ENCODE assay signal across 9 mouse cellular contexts in genomic region chr15:82960786-82961561, GRCm38 (mm10). TPM values are rescaled to one million over a fixed set of nuclear protein-coding genes. Genes with fewer than 3 reads are reported as not detected.
DNase-seq lines count a peak whose midpoint lies in the region; ATAC-seq lines count a peak whose summit lies in the region.
"Had no signal": no experiment of that assay in that cellular context is flagged by ENCODE, and none has a peak within 500 bp of the region (broad histone marks: within the 10 kb centered on the region; RNA-seq: fewer than 3 reads in every experiment).

No protein-coding gene starts in this region.

- H3K4me1 ChIP-seq in kidney, embryonic 16.5 days (ENCODE audit: insufficient read depth, low read length), result peaks cover 71% of the 10 kb centered on the region
- H3K4me1 ChIP-seq in hindbrain, embryonic 14.5 days (replicated peaks; ENCODE audit: control insufficient read depth, insufficient read depth, low read length), result peaks cover 72% of the 10 kb centered on the region
- peaks cover 45% of the 10 kb centered on the region for H3K4me1 ChIP-seq in neural tube, embryonic 11.5 days (ENCODE audit: control insufficient read depth, insufficient read depth, low read length)

- H3K9ac ChIP-seq in kidney, embryonic 16.5 days (replicated peaks; ENCODE audit: low read length), result peak overlapping the region; percentile 45
- peak overlapping the region; percentile 65 for H3K9ac ChIP-seq in hindbrain, embryonic 14.5 days
- peak overlapping the region; percentile 24 for H3K9ac ChIP-seq in neural tube, embryonic 11.5 days (ENCODE audit: low read length)

- under 1% methylated on average over 26 of the region's 26 CpGs for WGBS in kidney, embryonic 16.5 days
- 2% methylated on average over 24 of the region's 26 CpGs for WGBS in hindbrain, embryonic 14.5 days
- under 1% methylated on average over 26 of the region's 26 CpGs for WGBS in neural tube, embryonic 11.5 days

- H3K36me3 ChIP-seq in kidney, embryonic 16.5 days (ENCODE audit: insufficient read depth, low read length), result no peaks in the 10 kb centered on the region
- no peaks in the 10 kb centered on the region for H3K36me3 ChIP-seq in hindbrain, embryonic 14.5 days (replicated peaks; ENCODE audit: control insufficient read depth, insufficient read depth)
- no peaks in the 10 kb centered on the region for H3K36me3 ChIP-seq in neural tube, embryonic 11.5 days (ENCODE audit: control insufficient read depth, insufficient read depth, low read length)

- H3K9me3 ChIP-seq in kidney, embryonic 16.5 days (ENCODE audit: low read length), result no peaks in the 10 kb centered on the region
- no peaks in the 10 kb centered on the region for H3K9me3 ChIP-seq in hindbrain, embryonic 14.5 days (ENCODE audit: control insufficient read depth, low read length)
- no peaks in the 10 kb centered on the region for H3K9me3 ChIP-seq in neural tube, embryonic 11.5 days (ENCODE audit: control insufficient read depth, low read length)

- no peak for DNase-seq in kidney, adult 9 months
- DNase-seq in embryo, embryonic 9.5 days (ENCODE audit: extremely low spot score), result peak; percentile 67
- DNase-seq in hindbrain, embryonic 14.5 days (ENCODE audit: low spot score), result peak; percentile 25
- peak; percentile 85 for DNase-seq in neural tube, embryonic 11.5 days (ENCODE audit: low spot score)
- DNase-seq in layer of hippocampus, adult 11-12 months (ENCODE audit: low spot score), result no peak
- no peak for DNase-seq in thymus, postnatal 36 days
- DNase-seq in gastrocnemius, adult 18-20 months (ENCODE audit: low spot score), result no peak
- DNase-seq: lung, postnatal 14 days had no signal

- H3K27me3 ChIP-seq in kidney, embryonic 16.5 days (ENCODE audit: insufficient read depth, low read length), result peaks cover 9% of the 10 kb centered on the region; the same call in 1 of the 2 replicates
- H3K27me3 ChIP-seq in hindbrain, embryonic 14.5 days (ENCODE audit: control insufficient read depth, insufficient read depth, low read length), result peaks cover 11% of the 10 kb centered on the region; the same call in 1 of the 2 replicates
- peaks cover 76% of the 10 kb centered on the region for H3K27me3 ChIP-seq in neural tube, embryonic 11.5 days (ENCODE audit: control insufficient read depth, insufficient read depth, low read length)

- peak overlapping the region; percentile 53 for H3K4me2 ChIP-seq in kidney, embryonic 16.5 days (replicated peaks; ENCODE audit: low read depth, low read length)
- H3K4me2 ChIP-seq in hindbrain, embryonic 14.5 days (replicated peaks), result peak overlapping the region; percentile 80
- peak overlapping the region; percentile 38 for H3K4me2 ChIP-seq in neural tube, embryonic 11.5 days (ENCODE audit: low read depth)

- peak overlapping the region; percentile 33 for H3K4me3 ChIP-seq in kidney, embryonic 16.5 days (ENCODE audit: low read length)
- H3K4me3 ChIP-seq in hindbrain, embryonic 14.5 days (replicated peaks; ENCODE audit: low read length), result peak overlapping the region; percentile 56
- peak overlapping the region; percentile 13 for H3K4me3 ChIP-seq in neural tube, embryonic 11.5 days (ENCODE audit: low read depth, low read length)

- 0 out of 2 replicates have a peak, but pooled peaks have one; percentile 3 for ATAC-seq in kidney, embryonic 16.5 days (ENCODE audit: low FRiP score, low TSS enrichment)
- peak; percentile 16; the same call in 1 of the 2 replicates for ATAC-seq in hindbrain, embryonic 14.5 days (ENCODE audit: low FRiP score)
- peak; percentile 60 for ATAC-seq in neural tube, embryonic 11.5 days (ENCODE audit: insufficient read depth, low FRiP score, low TSS enrichment)

- no peak overlapping the region for H3K27ac ChIP-seq in kidney, embryonic 16.5 days (ENCODE audit: low read length)
- H3K27ac ChIP-seq in hindbrain, embryonic 14.5 days, result peak overlapping the region; percentile 84
- H3K27ac ChIP-seq in neural tube, embryonic 11.5 days (ENCODE audit: low read depth, low read length), result peak overlapping the region; percentile 62

RNA-seq across cellular contexts. Expression of gene Tcf20, which starts 26.7 kb away (rescaled TPM):
- 7.3 and 8.3 TPM in 2 replicates for polyA plus RNA-seq in kidney, embryonic 16.5 days (2015; fragmentation: Nextera tagmentation; extraction: Ambion mirVana)
- polyA plus RNA-seq in hindbrain, embryonic 14.5 days (2014; fragmentation: Nextera tagmentation; extraction: Ambion mirVana), result 14.0 TPM in 2 replicates
- 12.4 TPM in 2 replicates for polyA plus RNA-seq in neural tube, embryonic 11.5 days (2014; fragmentation: Nextera tagmentation; extraction: Ambion mirVana)
- total RNA-seq in gastrocnemius, adult 18-20 months (2021), result 10 to 100 TPM; 33.2 to 36.0 TPM

Comparison
In these comparisons a context has a peak if more than half of its experiments do, and no peak if none do; other contexts are left out.
1. ATAC-seq: peak in every context shown above with its lines; median percentile 60 in neural tube, embryonic 11.5 days; 16 in hindbrain, embryonic 14.5 days; 3 in kidney, embryonic 16.5 days.
2. DNase-seq: peak in embryo, embryonic 9.5 days (single experiment), hindbrain, embryonic 14.5 days (single experiment) and neural tube, embryonic 11.5 days (single experiment); none in kidney, adult 9 months (single experiment), layer of hippocampus, adult 11-12 months (single experiment), thymus, postnatal 36 days (0 of 2) and gastrocnemius, adult 18-20 months (single experiment).
3. Peak in every context shown above with its lines, with median percentiles within 50 percentile points of each other: H3K4me2 ChIP-seq, H3K4me3 ChIP-seq and H3K9ac ChIP-seq.